Mouse (Mus musculus): ENCODE measurements around the gene Sik3. TPM values are rescaled to one million over a fixed set of nuclear protein-coding genes. Genes with fewer than 3 reads are reported as not detected.
A peak's percentile ranks its signal among the peaks of the same experiment; 100 is the strongest.

The Sik3 gene
- total and polyA plus RNA-seq, 2 experiments = 14.1 to 16.5 TPM

DNA sequence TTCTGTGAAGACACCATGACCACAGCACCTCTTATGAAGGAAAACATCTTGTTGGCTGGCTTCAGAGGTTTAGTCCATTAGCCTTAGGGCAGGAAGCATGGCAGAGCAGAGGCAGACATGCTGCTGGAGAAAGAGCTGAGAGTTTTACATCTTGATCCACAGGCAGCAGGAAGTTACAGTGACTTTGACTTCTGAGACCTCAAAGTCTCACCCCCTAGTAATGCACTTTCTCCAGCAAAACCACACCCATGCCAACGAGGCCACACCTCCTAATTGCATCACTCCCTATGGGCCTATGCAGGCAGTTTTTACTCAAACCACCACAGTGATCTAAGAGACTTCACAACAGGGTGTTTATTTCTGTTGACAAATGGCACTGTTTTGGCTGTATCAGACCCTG, 162.7 kb downstream of the Sik3 start:
- 46% methylated on average over 1 of the region's 1 CpGs for WGBS
- Histone ChIP-seq H3K9ac (ENCODE audit: low read depth, low read length) (no peak overlapping the region), H3K27me3 (ENCODE audit: control insufficient read depth, insufficient read depth, low read length) (no peaks in the 10 kb centered on the region), H3K79me2 (ENCODE audit: control insufficient read depth, insufficient read depth, low read length) (peaks cover 6% of the 10 kb centered on the region), H3K36me3 (ENCODE audit: control insufficient read depth, insufficient read depth, low read length) (peaks cover 2% of the 10 kb centered on the region; the same call in 1 of the 2 replicates), H3K4me1 (ENCODE audit: control insufficient read depth, insufficient read depth, low read length) (no peaks in the 10 kb centered on the region; the same call in 1 of the 2 replicates), H3K4me3 (ENCODE audit: insufficient read depth, low read depth, low read length) (no peak overlapping the region), H3K27ac (replicated peaks; ENCODE audit: insufficient read depth, low read depth, low read length) (no peak overlapping the region)
- peak; percentile 47 for DNase-seq (ENCODE audit: extremely low read depth, low read depth, low spot score)
- TF ChIP-seq POLR2A (IDR thresholded peaks at IDR 0.05; ENCODE audit: extremely low read depth, insufficient read depth, low read length) (no peak), CTCF (IDR thresholded peaks at IDR 0.05; ENCODE audit: low read depth, low read length) (no peak)

GRCm38 (mm10) chr9:46175938-46176375, 163.3 kb downstream of the Sik3 start:
- DNase-seq (ENCODE audit: extremely low read depth, low read depth, low spot score) = no peak
- WGBS = 78% methylated on average over 1 of the region's 1 CpGs
- H3K4me1 ChIP-seq (ENCODE audit: control insufficient read depth, insufficient read depth, low read length) = no peaks in the 10 kb centered on the region; the same call in 1 of the 2 replicates
- no peak overlapping the region for H3K4me3 ChIP-seq (ENCODE audit: insufficient read depth, low read depth, low read length)
- H3K9ac ChIP-seq (ENCODE audit: low read depth, low read length) = no peak overlapping the region
- peaks cover 2% of the 10 kb centered on the region; the same call in 1 of the 2 replicates for H3K36me3 ChIP-seq (ENCODE audit: control insufficient read depth, insufficient read depth, low read length)
- H3K79me2 ChIP-seq (ENCODE audit: control insufficient read depth, insufficient read depth, low read length) = peaks cover 4% of the 10 kb centered on the region; the same call in 1 of the 2 replicates
- H3K27ac ChIP-seq (replicated peaks; ENCODE audit: insufficient read depth, low read depth, low read length) = no peak overlapping the region
- no peaks in the 10 kb centered on the region for H3K27me3 ChIP-seq (ENCODE audit: control insufficient read depth, insufficient read depth, low read length)
- no peak for TF ChIP-seq CTCF (IDR thresholded peaks at IDR 0.05; ENCODE audit: low read depth, low read length)
- TF ChIP-seq POLR2A (IDR thresholded peaks at IDR 0.05; ENCODE audit: extremely low read depth, insufficient read depth, low read length) = no peak

- no peak for DNase-seq (ENCODE audit: extremely low read depth, low read depth, low spot score)
- peaks cover 4% of the 10 kb centered on the region; the same call in 1 of the 2 replicates for H3K79me2 ChIP-seq (ENCODE audit: control insufficient read depth, insufficient read depth, low read length)
- TF ChIP-seq CTCF (IDR thresholded peaks at IDR 0.05; ENCODE audit: low read depth, low read length) = no peak
- TF ChIP-seq POLR2A (IDR thresholded peaks at IDR 0.05; ENCODE audit: extremely low read depth, insufficient read depth, low read length) = no peak
- no peak overlapping the region for H3K4me3 ChIP-seq (ENCODE audit: insufficient read depth, low read depth, low read length)
- no peaks in the 10 kb centered on the region for H3K27me3 ChIP-seq (ENCODE audit: control insufficient read depth, insufficient read depth, low read length)
- 98% methylated on average over 4 of the region's 4 CpGs for WGBS
- H3K27ac ChIP-seq (replicated peaks; ENCODE audit: insufficient read depth, low read depth, low read length) = no peak overlapping the region
- peaks cover 2% of the 10 kb centered on the region; the same call in 1 of the 2 replicates for H3K36me3 ChIP-seq (ENCODE audit: control insufficient read depth, insufficient read depth, low read length)
- H3K9ac ChIP-seq (ENCODE audit: low read depth, low read length) = no peak overlapping the region
- H3K4me1 ChIP-seq (ENCODE audit: control insufficient read depth, insufficient read depth, low read length) = no peaks in the 10 kb centered on the region; the same call in 1 of the 2 replicates
Observed at GRCm38 (mm10) chr9:46176613-46177012, 164.0 kb downstream of the Sik3 start.

- no peaks in the 10 kb centered on the region for H3K4me1 ChIP-seq (ENCODE audit: control insufficient read depth, insufficient read depth, low read length)
- no peak for DNase-seq (ENCODE audit: extremely low read depth, low read depth, low spot score)
- no peak overlapping the region for H3K9ac ChIP-seq (ENCODE audit: low read depth, low read length)
- H3K4me3 ChIP-seq (ENCODE audit: insufficient read depth, low read depth, low read length) = no peak overlapping the region
- H3K36me3 ChIP-seq (ENCODE audit: control insufficient read depth, insufficient read depth, low read length) = peaks cover 6% of the 10 kb centered on the region; the same call in 1 of the 2 replicates
- H3K27ac ChIP-seq (replicated peaks; ENCODE audit: insufficient read depth, low read depth, low read length) = no peak overlapping the region
- TF ChIP-seq CTCF (IDR thresholded peaks at IDR 0.05; ENCODE audit: low read depth, low read length) (no peak), POLR2A (IDR thresholded peaks at IDR 0.05; ENCODE audit: extremely low read depth, insufficient read depth, low read length) (no peak)
- H3K79me2 ChIP-seq (ENCODE audit: control insufficient read depth, insufficient read depth, low read length) = peaks cover 4% of the 10 kb centered on the region; the same call in 1 of the 2 replicates
- H3K27me3 ChIP-seq (ENCODE audit: control insufficient read depth, insufficient read depth, low read length) = no peaks in the 10 kb centered on the region
- 97% methylated on average over 9 of the region's 9 CpGs for WGBS
Observed at GRCm38 (mm10) chr9:46178595-46178994, 166.0 kb downstream of the Sik3 start.

GRCm38 (mm10) chr9:46181297-46181696, 168.7 kb downstream of the Sik3 start:
- Histone ChIP-seq H3K4me1 (ENCODE audit: control insufficient read depth, insufficient read depth, low read length) (0 out of 2 replicates have a peak, but pooled peaks cover 1% of the 10 kb centered on the region), H3K4me3 (ENCODE audit: insufficient read depth, low read depth, low read length) (no peak overlapping the region), H3K27ac (replicated peaks; ENCODE audit: insufficient read depth, low read depth, low read length) (no peak overlapping the region), H3K27me3 (ENCODE audit: control insufficient read depth, insufficient read depth, low read length) (no peaks in the 10 kb centered on the region), H3K9ac (ENCODE audit: low read depth, low read length) (no peak overlapping the region), H3K79me2 (ENCODE audit: control insufficient read depth, insufficient read depth, low read length) (0 out of 2 replicates have a peak, but pooled peaks cover 2% of the 10 kb centered on the region), H3K36me3 (ENCODE audit: control insufficient read depth, insufficient read depth, low read length) (peaks cover 6% of the 10 kb centered on the region; the same call in 1 of the 2 replicates)
- WGBS = 84% methylated on average over 8 of the region's 8 CpGs
- no peak for TF ChIP-seq CTCF (IDR thresholded peaks at IDR 0.05; ENCODE audit: low read depth, low read length)
- no peak for TF ChIP-seq POLR2A (IDR thresholded peaks at IDR 0.05; ENCODE audit: extremely low read depth, insufficient read depth, low read length)
- no peak for DNase-seq (ENCODE audit: extremely low read depth, low read depth, low spot score)

DNA sequence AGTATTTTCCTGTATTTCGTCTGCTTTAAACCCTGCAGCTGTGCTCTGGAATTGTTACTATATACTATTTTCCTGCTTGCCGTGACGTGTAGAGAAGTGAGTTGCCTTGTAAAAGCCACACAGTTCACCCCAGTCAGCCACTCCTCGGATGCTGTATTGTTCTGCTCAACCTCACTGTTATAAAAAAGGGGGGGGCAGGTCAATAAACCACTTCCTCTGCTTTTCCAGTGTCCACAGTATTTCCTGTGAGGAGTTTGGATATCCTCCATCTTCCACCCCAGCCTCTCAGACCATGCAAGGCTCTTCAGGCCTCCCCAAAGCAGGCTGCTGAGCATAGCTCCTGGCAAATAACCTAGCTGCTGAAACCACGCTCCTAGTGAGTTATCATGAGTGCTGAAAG, 171.9 kb downstream of the Sik3 start:
- DNase-seq (ENCODE audit: extremely low read depth, low read depth, low spot score) = no peak
- H3K9ac ChIP-seq (ENCODE audit: low read depth, low read length) = no peak overlapping the region
- WGBS = 71% methylated on average over 5 of the region's 5 CpGs
- H3K27me3 ChIP-seq (ENCODE audit: control insufficient read depth, insufficient read depth, low read length) = no peaks in the 10 kb centered on the region
- TF ChIP-seq CTCF (IDR thresholded peaks at IDR 0.05; ENCODE audit: low read depth, low read length) (no peak), POLR2A (IDR thresholded peaks at IDR 0.05; ENCODE audit: extremely low read depth, insufficient read depth, low read length) (no peak)
- peaks cover 4% of the 10 kb centered on the region; the same call in 1 of the 2 replicates for H3K79me2 ChIP-seq (ENCODE audit: control insufficient read depth, insufficient read depth, low read length)
- H3K4me1 ChIP-seq (ENCODE audit: control insufficient read depth, insufficient read depth, low read length) = 0 out of 2 replicates have a peak, but pooled peaks cover 1% of the 10 kb centered on the region
- no peak overlapping the region for H3K4me3 ChIP-seq (ENCODE audit: insufficient read depth, low read depth, low read length)
- peaks cover 5% of the 10 kb centered on the region; the same call in 1 of the 2 replicates for H3K36me3 ChIP-seq (ENCODE audit: control insufficient read depth, insufficient read depth, low read length)
- peak overlapping the region; percentile 49 for H3K27ac ChIP-seq (replicated peaks; ENCODE audit: insufficient read depth, low read depth, low read length)
